Mouse (Mus musculus) CH12.LX (cell line): ENCODE measurements at regions not wholly inside any gene's neighbourhood (a gene's known extent, or its start where the extent isn't known, plus 50 kb on each side); places are given as distances from the start of the nearest gene placed in this dataset.

Source experiments
- DNase-seq: peaks from one replicate; pipeline ENCODE4 v3.0.0-alpha.2; 2013; ENCODE audit errors: extremely low read depth
- H3K27ac ChIP-seq: 2 replicates; pipeline ENCODE4 v1.5.1; 2012; ENCODE audit warnings: low read depth, mild to moderate bottlenecking, control low read depth, moderate library complexity; ENCODE audit not compliant: insufficient read depth
- H3K27me3 ChIP-seq: replicated peaks from 2 replicates; pipeline ENCODE3; 2012; ENCODE audit warnings: inconsistent platforms
- H3K36me3 ChIP-seq, 2 experiments: replicated peaks in 1 of 2; 2 replicates each; pipeline versions ENCODE3 to v1.6.1; 2012; ENCODE audit warnings: inconsistent platforms in 1 of 2, low read length in 1 of 2, mild to moderate bottlenecking in 1 of 2, mixed read lengths in 1 of 2, moderate library complexity in 1 of 2; ENCODE audit not compliant: control insufficient read depth in 1 of 2, insufficient read depth in 1 of 2
- H3K4me1 ChIP-seq, 2 experiments: 2 replicates each; pipeline ENCODE4 v1.6.1; 2012; ENCODE audit warnings: inconsistent platforms in 1 of 2, moderate library complexity in 1 of 2; ENCODE audit not compliant: insufficient read depth in 2 of 2, control insufficient read depth in 1 of 2
- H3K4me2 ChIP-seq: 2 replicates; pipeline ENCODE4 v1.6.1; 2012; ENCODE audit warnings: low read depth, mild to moderate bottlenecking, control low read depth; ENCODE audit not compliant: poor library complexity, insufficient read depth, severe bottlenecking
- H3K4me3 ChIP-seq, 3 experiments: fragments of 150-350 bp in 1 of 3; sonication (generic) in 1 of 3; replicated peaks in 1 of 3; 2 replicates each; pipeline versions ENCODE3 to v1.5.1; 2011 to 2012; ENCODE audit warnings: low read depth in 2 of 3, low read length in 2 of 3, mild to moderate bottlenecking in 2 of 3, moderate library complexity in 2 of 3, control low read depth in 1 of 3, improper control_type of control experiment in 1 of 3, inconsistent platforms in 1 of 3, mixed read lengths in 1 of 3; ENCODE audit not compliant: poor library complexity in 1 of 3
- H3K79me2 ChIP-seq: replicated peaks from 2 replicates; pipeline ENCODE4 v1.6.1; 2012; ENCODE audit warnings: mild to moderate bottlenecking, moderate library complexity; ENCODE audit not compliant: control insufficient read depth, poor library complexity, insufficient read depth, severe bottlenecking; ENCODE audit errors: extremely low read depth
- H3K9ac ChIP-seq: 2 replicates; pipeline ENCODE4 v1.6.1; 2012; ENCODE audit warnings: low read depth, mild to moderate bottlenecking, control low read depth, moderate library complexity; ENCODE audit not compliant: insufficient read depth
- H3K9me3 ChIP-seq: replicated peaks from 2 replicates; pipeline ENCODE3; 2012; ENCODE audit warnings: low read length, inconsistent platforms, mixed read lengths
- BHLHE40 ChIP-seq: IDR thresholded peaks from 2 replicates; pipeline ENCODE4 v1.6.1; 2011; ENCODE audit warnings: mild to moderate bottlenecking, low read depth, low read length, improper control_type of control experiment
- CHD2 ChIP-seq: IDR thresholded peaks from 2 replicates; pipeline ENCODE4 v1.6.1; 2011; ENCODE audit warnings: low read length, improper control_type of control experiment
- CTCF ChIP-seq, 2 experiments: IDR thresholded peaks in 1 of 2; conservative IDR thresholded peaks in 1 of 2; 2 replicates each; pipeline ENCODE4 v1.5.1; 2011 to 2012; ENCODE audit warnings: low read depth in 2 of 2, low read length in 2 of 2, improper control_type of control experiment in 1 of 2, inconsistent platforms in 1 of 2, mild to moderate bottlenecking in 1 of 2, moderate library complexity in 1 of 2
- E2F4 ChIP-seq: IDR thresholded peaks from 2 replicates; pipeline ENCODE4 v1.6.1; 2011; ENCODE audit warnings: low read depth, low read length, improper control_type of control experiment; ENCODE audit not compliant: insufficient replicate concordance
- ELF1 ChIP-seq: IDR thresholded peaks from 2 replicates; pipeline ENCODE4 v1.6.1; 2014; ENCODE audit warnings: low read depth, mild to moderate bottlenecking, inconsistent platforms, low read length, improper control_type of control experiment
- EP300 ChIP-seq: IDR thresholded peaks from 2 replicates; pipeline ENCODE4 v1.6.1; 2011; ENCODE audit warnings: low read length, improper control_type of control experiment
- IRF4 ChIP-seq: IDR thresholded peaks from 2 replicates; pipeline ENCODE4 v1.6.1; 2014; ENCODE audit warnings: low read depth, mild to moderate bottlenecking, inconsistent platforms, low read length, improper control_type of control experiment
- JUN ChIP-seq: IDR thresholded peaks from 2 replicates; pipeline ENCODE4 v1.6.1; 2011; ENCODE audit warnings: low read depth, mild to moderate bottlenecking, low read length, improper control_type of control experiment, moderate library complexity; ENCODE audit not compliant: insufficient read depth
- JUND ChIP-seq: conservative IDR thresholded peaks from 2 replicates; pipeline ENCODE4 v1.6.1; 2011; ENCODE audit warnings: low read depth, low read length, improper control_type of control experiment
- KAT2A ChIP-seq: IDR thresholded peaks from 2 replicates; pipeline ENCODE4 v1.6.1; 2012; ENCODE audit warnings: low read length, improper control_type of control experiment, inconsistent platforms; ENCODE audit not compliant: insufficient replicate concordance
- MAZ ChIP-seq: IDR thresholded peaks from 2 replicates; pipeline ENCODE4 v1.6.1; 2012; ENCODE audit warnings: low read depth, mild to moderate bottlenecking, inconsistent platforms, low read length, improper control_type of control experiment, moderate library complexity
- MXI1 ChIP-seq: IDR thresholded peaks from 2 replicates; pipeline ENCODE4 v1.6.1; 2011; ENCODE audit warnings: mild to moderate bottlenecking, low read depth, low read length, improper control_type of control experiment
- MYC ChIP-seq: IDR thresholded peaks from 2 replicates; pipeline ENCODE4 v1.6.1; 2011; ENCODE audit warnings: low read depth, mild to moderate bottlenecking, improper control_type of control experiment, low read length
- NELFE ChIP-seq: IDR thresholded peaks from 2 replicates; pipeline ENCODE4 v1.6.1; 2011; ENCODE audit warnings: low read depth, low read length, improper control_type of control experiment
- NRF1 ChIP-seq: IDR thresholded peaks from 2 replicates; pipeline ENCODE4 v1.6.1; 2014; ENCODE audit warnings: low read depth, mild to moderate bottlenecking, inconsistent platforms, low read length, improper control_type of control experiment, moderate library complexity
- PAX5 ChIP-seq: IDR thresholded peaks from 2 replicates; pipeline ENCODE4 v1.6.1; 2012; ENCODE audit warnings: low read length, inconsistent platforms, mixed read lengths
- RCOR1 ChIP-seq: conservative IDR thresholded peaks from 2 replicates; pipeline ENCODE4 v1.6.1; 2012; ENCODE audit warnings: low read depth, mild to moderate bottlenecking, inconsistent platforms, low read length, improper control_type of control experiment
- SMC3 ChIP-seq: IDR thresholded peaks from 2 replicates; pipeline ENCODE4 v1.6.1; 2011; ENCODE audit warnings: low read depth, low read length, improper control_type of control experiment
- TCF12 ChIP-seq: IDR thresholded peaks from 2 replicates; pipeline ENCODE4 v1.6.1; 2014; ENCODE audit warnings: low read depth, mild to moderate bottlenecking, inconsistent platforms, low read length, improper control_type of control experiment
- USF1 ChIP-seq: IDR thresholded peaks from 2 replicates; pipeline ENCODE4 v1.6.1; 2014; ENCODE audit warnings: low read depth, mild to moderate bottlenecking, inconsistent platforms, low read length, improper control_type of control experiment
- USF2 ChIP-seq: conservative IDR thresholded peaks from 2 replicates; pipeline ENCODE4 v1.6.1; 2011; ENCODE audit warnings: low read depth, low read length, improper control_type of control experiment
- ZC3H11A ChIP-seq: IDR thresholded peaks from 2 replicates; pipeline ENCODE4 v1.6.1; 2012; ENCODE audit warnings: low read depth, mild to moderate bottlenecking, inconsistent platforms, low read length, improper control_type of control experiment
- ZKSCAN1 ChIP-seq: IDR thresholded peaks from 2 replicates; pipeline ENCODE4 v1.6.1; 2012; ENCODE audit warnings: low read depth, inconsistent platforms, low read length, improper control_type of control experiment, borderline replicate concordance
- ZNF384 ChIP-seq: IDR thresholded peaks from 2 replicates; pipeline ENCODE4 v1.6.1; 2012; ENCODE audit warnings: low read depth, low read length, improper control_type of control experiment, inconsistent platforms
- dilution Hi-C: fragments of 300-500 bp; cut with MboI; formaldehyde crosslinking; loops from 2 replicates; pipeline ENCODE4 v1.14.3; 2020; ENCODE audit warnings: low sequenced_read_pairs; ENCODE audit not compliant: extremely low pct_unique_long_range_greater_than_20kb, extremely low pct_ligation_motif_present
- in situ Hi-C: fragments of 300-500 bp; cut with MboI; formaldehyde crosslinking; loops from 3 replicates; pipeline ENCODE4 v1.14.3; 2019; ENCODE audit warnings: low sequenced_read_pairs, low pct_ligation_motif_present, low pct_unique_long_range_greater_than_20kb, mixed read lengths

GRCm38 (mm10) chr4:150775695-150776521 lies 77.8 kb upstream of the Errfi1 start:
- Histone ChIP-seq H3K9me3 (peaks cover 5% of the 10 kb centered on the region), H3K27me3 (no peaks in the 10 kb centered on the region), H3K4me1 (peaks cover 0 to 7% of the 10 kb centered on the region in 2 experiments; a peak in 2 of 4 replicates), H3K4me2 (no peak overlapping the region), H3K36me3 (no peaks in the 10 kb centered on the region), H3K4me3 (no peak overlapping the region), H3K79me2 (no peaks in the 10 kb centered on the region), H3K9ac (no peak overlapping the region), H3K27ac (no peak overlapping the region)
- in situ Hi-C loops = no loop called here
- TF ChIP-seq CHD2 (no peak), MAZ (no peak), MXI1 (no peak), ZNF384 (no peak), NELFE (no peak), NRF1 (no peak), JUN (no peak), SMC3 (no peak), KAT2A (no peak), ZC3H11A (no peak), E2F4 (no peak), EP300 (no peak), IRF4 (no peak), MYC (no peak), USF2 (no peak), USF1 (no peak), ZKSCAN1 (no peak), TCF12 (no peak)
- no peak for DNase-seq
- dilution Hi-C loops = no loop called here

DNA sequence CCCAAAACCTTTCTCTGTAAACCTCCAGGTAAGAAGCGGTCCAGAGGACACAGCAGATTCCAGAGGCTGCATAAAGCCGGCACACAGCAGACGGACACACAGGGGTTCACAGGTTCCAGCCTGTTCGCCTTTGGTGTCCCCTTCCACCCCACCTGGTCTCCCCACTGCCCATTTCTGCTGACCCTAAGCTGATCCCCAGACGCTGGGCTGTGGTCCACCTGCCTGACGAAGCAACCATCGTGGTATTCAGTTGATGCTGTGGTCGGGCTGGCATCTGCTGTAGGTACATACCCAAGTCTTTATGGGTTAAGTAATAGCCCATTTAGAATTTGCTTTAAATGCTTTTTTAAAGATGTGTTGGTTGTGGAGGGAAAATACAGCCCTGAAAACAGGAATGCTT lies 78.4 kb upstream of the Errfi1 start:
- Histone ChIP-seq H3K27me3 (no peaks in the 10 kb centered on the region), H3K9me3 (peaks cover 5% of the 10 kb centered on the region), H3K4me3 (no peak overlapping the region), H3K9ac (no peak overlapping the region), H3K4me2 (no peak overlapping the region), H3K79me2 (no peaks in the 10 kb centered on the region), H3K36me3 (no peaks in the 10 kb centered on the region), H3K27ac (no peak overlapping the region), H3K4me1 (peaks cover 0 to 7% of the 10 kb centered on the region in 2 experiments; a peak in 2 of 4 replicates)
- DNase-seq = no peak
- dilution Hi-C loops (no loop called here), in situ Hi-C loops (no loop called here)
- TF ChIP-seq MAZ = no peak
- TF ChIP-seq ELF1 = no peak
- TF ChIP-seq SMC3 = no peak
- TF ChIP-seq USF1 = no peak
- TF ChIP-seq JUND = no peak
- TF ChIP-seq NRF1 = no peak
- TF ChIP-seq PAX5 = no peak
- no peak for TF ChIP-seq RCOR1
- no peak for TF ChIP-seq TCF12
- TF ChIP-seq BHLHE40 = no peak
- no peak for TF ChIP-seq MXI1
- no peak for TF ChIP-seq MYC
- TF ChIP-seq NELFE = no peak
- no peak for TF ChIP-seq CTCF (conservative IDR thresholded peaks at IDR 0.05 in 1 of 2, IDR thresholded peaks at IDR 0.05 in 1 of 2; ENCODE audit: low read depth in 2 of 2, low read length in 2 of 2)
